8 mouse cellular contexts compared by ENCODE assay signal in genomic region chr4:100097364-100097979, GRCm38 (mm10). TPM values are rescaled to one million over a fixed set of nuclear protein-coding genes. Genes with fewer than 3 reads are reported as not detected.
DNase-seq lines count a peak whose midpoint lies in the region; ATAC-seq and TF ChIP-seq lines count a peak whose summit lies in the region.

No protein-coding gene starts in this region.

- H3K4me3 ChIP-seq in heart, embryonic 13.5 days: peak overlapping the region; percentile 80
- peak overlapping the region; percentile 81 for H3K4me3 ChIP-seq in heart, postnatal 0 days (ENCODE audit: low read depth, low read length)
- peak overlapping the region; percentile 75 for H3K4me3 ChIP-seq in midbrain, embryonic 12.5 days

- H3K27ac ChIP-seq in heart, embryonic 13.5 days (replicated peaks): peak overlapping the region; percentile 90; the same call in 1 of the 2 replicates
- no peak overlapping the region for H3K27ac ChIP-seq in heart, postnatal 0 days (ENCODE audit: low read depth)
- no peak overlapping the region for H3K27ac ChIP-seq in midbrain, embryonic 12.5 days (replicated peaks)

- TF ChIP-seq CTCF in heart, postnatal 0 days (IDR thresholded peaks at IDR 0.05; ENCODE audit: low read depth): no peak

- no peak for TF ChIP-seq EP300 in heart, postnatal 0 days (IDR thresholded peaks at IDR 0.05; ENCODE audit: low read depth)

- no peaks in the 10 kb centered on the region for H3K36me3 ChIP-seq in heart, embryonic 13.5 days
- H3K36me3 ChIP-seq in heart, postnatal 0 days (replicated peaks; ENCODE audit: control insufficient read depth, insufficient read depth, low read length): no peaks in the 10 kb centered on the region
- H3K36me3 ChIP-seq in midbrain, embryonic 12.5 days: no peaks in the 10 kb centered on the region

- WGBS in heart, embryonic 13.5 days: 25% methylated on average over 10 of the region's 10 CpGs
- 38% methylated on average over 10 of the region's 10 CpGs for WGBS in heart, postnatal 0 days
- 10% methylated on average over 10 of the region's 10 CpGs for WGBS in midbrain, embryonic 12.5 days

- peaks cover 43% of the 10 kb centered on the region for H3K4me1 ChIP-seq in heart, embryonic 13.5 days
- peaks cover 31% of the 10 kb centered on the region for H3K4me1 ChIP-seq in heart, postnatal 0 days (ENCODE audit: control insufficient read depth, insufficient read depth)
- peaks cover 19% of the 10 kb centered on the region for H3K4me1 ChIP-seq in midbrain, embryonic 12.5 days

- peak overlapping the region; percentile 93 for H3K9ac ChIP-seq in heart, embryonic 13.5 days
- peak overlapping the region; percentile 79 for H3K9ac ChIP-seq in heart, postnatal 0 days (replicated peaks; ENCODE audit: low read depth, low read length)
- H3K9ac ChIP-seq in midbrain, embryonic 12.5 days (replicated peaks): no peak overlapping the region

- DNase-seq in heart, adult 18-20 months: no peak
- DNase-seq in WW6 (ENCODE audit: low read depth, low spot score): peak; percentile 18
- no peak for DNase-seq in heart, postnatal 0 days (ENCODE audit: low spot score)
- DNase-seq in urinary bladder, postnatal 25 days (ENCODE audit: low spot score): no peak
- DNase-seq in frontal cortex, postnatal 10 days (ENCODE audit: low spot score in 2 of 2): no peak

- no peak for ATAC-seq in heart, embryonic 13.5 days (ENCODE audit: extremely low read depth, insufficient number of reproducible peaks, low FRiP score, low TSS enrichment)
- ATAC-seq in heart, postnatal 0 days (ENCODE audit: insufficient read depth, low read depth): no peak
- ATAC-seq in midbrain, embryonic 12.5 days (ENCODE audit: low FRiP score, low read depth): no peak
- ATAC-seq in granulocyte monocyte progenitor cell, adult 5-6 weeks (replicated peaks; ENCODE audit: poor library complexity, severe bottlenecking): no peak

- H3K27me3 ChIP-seq in heart, embryonic 13.5 days (replicated peaks): peaks cover 14% of the 10 kb centered on the region
- H3K27me3 ChIP-seq in heart, postnatal 0 days (ENCODE audit: control insufficient read depth, insufficient read depth, low read length): no peaks in the 10 kb centered on the region
- peaks cover 28% of the 10 kb centered on the region for H3K27me3 ChIP-seq in midbrain, embryonic 12.5 days

- H3K4me2 ChIP-seq in heart, embryonic 13.5 days: peak overlapping the region; percentile 77
- H3K4me2 ChIP-seq in heart, postnatal 0 days (ENCODE audit: low read depth, low read length): peak overlapping the region; percentile 78
- H3K4me2 ChIP-seq in midbrain, embryonic 12.5 days (replicated peaks): peak overlapping the region; percentile 97

- no peaks in the 10 kb centered on the region for H3K9me3 ChIP-seq in heart, embryonic 13.5 days
- no peaks in the 10 kb centered on the region for H3K9me3 ChIP-seq in heart, postnatal 0 days (replicated peaks; ENCODE audit: control insufficient read depth, low read length)
- no peaks in the 10 kb centered on the region for H3K9me3 ChIP-seq in midbrain, embryonic 12.5 days

RNA-seq across cellular contexts. Expression of gene Ror1, which starts 1.9 kb away (rescaled TPM):
- 10.5 and 10.7 TPM in 2 replicates for polyA plus RNA-seq in heart, embryonic 13.5 days (2015; fragmentation: Nextera tagmentation; extraction: Ambion mirVana)
- 1 to 10 TPM; 3.6 to 3.7 TPM for total RNA-seq in heart, adult 18-20 months (2021)
- 17.5 and 31.3 TPM in 2 replicates for total RNA-seq in heart, postnatal 0 days (2014; rRNA removed; ENCODE audit: low replicate concordance)
- 8.6 and 10.3 TPM in 2 replicates for polyA plus RNA-seq in heart, postnatal 0 days (2015; fragmentation: Nextera tagmentation; extraction: Ambion mirVana)
- 4.5 and 6.3 TPM in 2 replicates for polyA plus RNA-seq in midbrain, embryonic 12.5 days (2016; fragmentation: Nextera tagmentation; extraction: Ambion mirVana)
- not detected in 2 replicates for total RNA-seq in granulocyte monocyte progenitor cell, adult 5-6 weeks (2014; fragmentation: Nextera tagmentation)
- total RNA-seq in granulocyte monocyte progenitor cell, adult 5-6 weeks (2017): not detected in 2 replicates

Comparison
In these comparisons a context has a peak if more than half of its experiments do, and no peak if none do; other contexts are left out.
1. RNA of gene Ror1, which starts 1.9 kb away (total RNA-seq): 17.5 to 31.3 TPM in heart, postnatal 0 days and 3.6 to 3.7 TPM in heart, adult 18-20 months; not detected in granulocyte monocyte progenitor cell, adult 5-6 weeks; every median in the first group is over 4 times any median in the second.
2. Peak in every context shown above with its lines, with median percentiles within 50 percentile points of each other: H3K4me2 ChIP-seq and H3K4me3 ChIP-seq.